Mouse (Mus musculus) layer of hippocampus, adult 2 months (tissue): ENCODE results near the gene Sgk2. TPM values are rescaled to one million over a fixed set of nuclear protein-coding genes. Genes with fewer than 3 reads are reported as not detected.

Experiments used
- DNase-seq, 2 experiments: peaks; one replicate each; pipeline ENCODE4 v3.0.0; 2022; ENCODE audit warnings: low spot score in 2 of 2
- H3K27ac ChIP-seq: fragments of 200-600 bp; 2 replicates; pipeline ENCODE4 v1.8.1; 2022
- H3K4me3 ChIP-seq: fragments of 200-600 bp; 2 replicates; pipeline ENCODE4 v1.8.1; 2022; ENCODE audit warnings: mild to moderate bottlenecking
- CTCF ChIP-seq: fragments of 200-600 bp; conservative IDR thresholded peaks from 2 replicates; pipeline ENCODE4 v1.8.1; 2022; ENCODE audit warnings: antibody characterized with exemption, mild to moderate bottlenecking, moderate library complexity
- total RNA-seq, 2 experiments: library from RNA; stranded (reverse); gene quantifications; 2 replicates each; pipeline ENCODE4 v1.2.3; 2021

The Sgk2 gene
- total RNA-seq, 2 experiments from 2014 or later, result 0.54 to 0.97 TPM

GRCm38 (mm10) chr2:162999744-163000143 is 12.6 kb downstream of the Sgk2 start:
- DNase-seq, result peak in 1 of 2 experiments; percentile 40
- Histone ChIP-seq H3K27ac (no peak overlapping the region), H3K4me3 (no peak overlapping the region)
- TF ChIP-seq CTCF, result peak; percentile 77

DNA sequence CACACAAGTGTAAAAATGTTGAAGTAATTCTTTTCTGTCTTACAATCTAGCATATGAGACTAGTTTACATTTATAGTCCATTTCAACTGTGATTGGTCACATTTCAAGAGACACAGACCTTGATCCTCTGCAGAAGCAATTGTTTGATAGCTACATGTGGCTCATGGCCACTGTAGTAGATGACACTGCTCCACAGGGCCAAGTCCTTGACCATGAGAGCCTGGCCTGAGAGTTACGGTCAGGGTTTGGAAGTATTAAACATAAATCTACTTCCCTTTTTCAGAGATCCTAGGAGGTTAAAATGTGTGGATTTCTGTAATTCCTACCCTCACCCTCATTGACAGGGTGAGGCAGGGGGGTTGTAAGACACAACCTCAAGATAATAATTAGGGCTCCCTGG is 13.9 kb downstream of the Sgk2 start:
- no peak overlapping the region for H3K4me3 ChIP-seq
- no peak for DNase-seq
- no peak for TF ChIP-seq CTCF
- H3K27ac ChIP-seq, result no peak overlapping the region

GRCm38 (mm10) chr2:163007299-163007698 is 20.2 kb downstream of the Sgk2 start:
- no peak for DNase-seq
- Histone ChIP-seq H3K27ac (no peak overlapping the region), H3K4me3 (no peak overlapping the region)
- no peak for TF ChIP-seq CTCF

- Histone ChIP-seq H3K27ac (peak within 1 kb of the TSS; percentile 94), H3K4me3 (peak within 1 kb of the TSS; percentile 99)
- DNase-seq, result peak; percentile 90 to 94
- TF ChIP-seq CTCF, result no peak
Observed at GRCm38 (mm10) chr2:163016916-163017743, 30.0 kb downstream of the Sgk2 start, which contains the start of gene Ift52. Gene Ift52, plus strand, starts transcription at chr2:163017354.

DNA sequence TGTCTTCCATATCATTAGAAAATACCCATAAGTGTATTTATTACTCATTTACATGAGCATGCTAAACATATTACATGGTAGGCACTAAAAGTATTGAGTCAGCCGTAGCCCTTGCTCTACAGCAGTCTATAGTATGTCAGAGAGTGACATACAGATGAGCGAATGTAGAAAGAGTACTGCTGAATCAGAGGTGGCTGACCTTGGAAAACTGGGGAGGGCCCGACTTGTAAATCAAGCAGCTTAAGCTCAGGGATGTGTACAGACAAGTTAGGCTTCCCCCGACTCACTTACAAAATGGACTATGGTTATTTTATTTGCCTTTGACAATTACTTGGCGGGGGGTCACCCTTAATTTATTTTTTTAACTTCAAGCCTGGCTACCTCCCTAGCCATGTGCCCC is 44.2 kb downstream of the Sgk2 start:
- Histone ChIP-seq H3K4me3 (no peak overlapping the region), H3K27ac (no peak overlapping the region)
- no peak for TF ChIP-seq CTCF
- DNase-seq, result no peak

DNA sequence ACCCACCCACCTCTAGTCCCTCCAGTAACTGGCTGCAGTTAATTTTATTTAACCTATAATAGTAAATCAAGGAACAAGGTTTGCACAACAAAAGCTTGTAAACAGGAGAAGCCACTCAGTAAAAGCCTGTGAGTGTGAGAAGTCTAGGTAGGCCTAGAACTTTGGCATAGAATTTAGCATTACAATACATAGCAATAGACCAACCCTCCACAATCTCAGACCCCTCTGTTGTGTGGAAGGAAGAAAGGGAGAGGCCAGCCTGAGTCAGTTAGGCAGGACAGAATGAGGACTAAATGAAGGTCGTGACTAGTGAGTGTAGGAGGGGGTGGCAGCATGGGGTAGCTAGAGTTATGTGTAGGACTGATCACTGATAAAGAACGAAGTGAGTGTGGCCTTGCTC is 44.6 kb downstream of the Sgk2 start:
- no peak for DNase-seq
- H3K27ac ChIP-seq, result no peak overlapping the region
- no peak overlapping the region for H3K4me3 ChIP-seq
- TF ChIP-seq CTCF, result no peak

GRCm38 (mm10) chr2:163032622-163033021 is 45.5 kb downstream of the Sgk2 start:
- DNase-seq, result no peak
- Histone ChIP-seq H3K4me3 (no peak overlapping the region), H3K27ac (no peak overlapping the region)
- TF ChIP-seq CTCF, result no peak

DNA sequence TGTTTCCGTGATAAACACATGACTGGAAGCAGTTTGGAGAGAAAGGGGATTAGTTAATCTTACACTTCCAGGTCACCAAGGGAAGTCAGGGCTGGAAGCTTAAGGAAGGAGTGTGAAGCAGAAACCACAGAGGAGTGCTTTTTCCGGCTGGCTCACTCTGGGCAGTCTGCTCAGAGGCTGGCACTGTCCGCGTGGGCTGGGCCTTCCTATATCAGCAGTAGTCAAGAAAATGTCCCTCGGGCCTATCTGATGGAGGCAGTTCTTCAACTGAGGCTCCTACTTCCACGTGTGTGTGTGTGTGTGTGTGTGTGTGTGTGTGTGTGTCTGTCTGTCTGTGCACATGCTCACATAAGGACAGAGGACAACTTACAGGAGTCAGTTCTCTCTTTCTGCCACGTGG is 52.8 kb downstream of the Sgk2 start:
- Histone ChIP-seq H3K27ac (no peak overlapping the region), H3K4me3 (no peak overlapping the region)
- TF ChIP-seq CTCF, result no peak
- no peak for DNase-seq

DNA sequence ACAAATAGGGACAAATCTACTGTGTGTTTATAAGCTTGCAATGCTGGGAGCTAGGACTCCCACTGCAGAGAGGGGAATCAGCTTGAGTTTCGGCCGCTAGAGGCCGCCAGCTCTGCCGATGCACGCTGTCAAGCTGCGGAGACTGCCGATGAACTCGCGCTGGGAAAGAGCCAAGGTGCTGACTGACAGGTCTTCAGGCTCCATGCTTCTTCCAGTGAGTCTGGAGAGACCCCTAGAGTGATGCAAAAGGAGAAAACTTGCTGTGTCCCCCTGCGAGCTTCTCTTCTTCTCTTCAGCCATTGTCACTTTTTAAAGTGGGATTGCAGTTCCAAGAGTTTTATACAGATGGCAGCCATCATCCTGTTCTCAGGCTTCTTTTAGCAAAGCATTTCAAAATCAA is 61.0 kb downstream of the Sgk2 start:
- peak; percentile 96 for TF ChIP-seq CTCF
- Histone ChIP-seq H3K27ac (no peak overlapping the region), H3K4me3 (peak overlapping the region; percentile 50)
- DNase-seq, result peak; percentile 60 to 75

- no peak for DNase-seq
- TF ChIP-seq CTCF, result no peak
- Histone ChIP-seq H3K27ac (no peak overlapping the region), H3K4me3 (no peak overlapping the region)
Observed at GRCm38 (mm10) chr2:163049116-163049515, 62.0 kb downstream of the Sgk2 start.

DNA sequence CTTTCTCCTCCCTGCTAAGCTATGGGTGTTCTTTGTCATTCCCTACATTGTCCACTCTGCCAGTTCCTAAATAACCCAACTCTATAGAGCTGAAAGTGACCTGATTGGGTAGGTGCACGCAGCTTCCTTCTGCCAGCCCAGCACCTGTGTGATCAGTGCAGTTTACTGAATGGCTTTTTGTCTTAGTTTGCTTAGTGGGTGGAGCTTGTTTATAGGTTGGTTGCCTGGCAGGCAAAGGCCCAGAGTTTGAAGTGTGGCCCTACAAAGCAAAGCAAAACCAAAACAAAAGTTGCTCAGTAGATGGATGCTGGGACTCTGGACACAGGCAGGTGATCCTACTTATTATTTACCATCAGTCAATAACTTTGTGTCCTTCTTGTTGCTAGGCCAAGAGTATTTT is 64.6 kb downstream of the Sgk2 start:
- TF ChIP-seq CTCF, result no peak
- no peak overlapping the region for H3K4me3 ChIP-seq
- H3K27ac ChIP-seq, result no peak overlapping the region
- DNase-seq, result no peak

- H3K4me3 ChIP-seq, result no peak overlapping the region
- no peak for TF ChIP-seq CTCF
- H3K27ac ChIP-seq, result no peak overlapping the region
- no peak for DNase-seq
Observed at GRCm38 (mm10) chr2:163052101-163052500, 65.0 kb downstream of the Sgk2 start.

- no peak overlapping the region for H3K27ac ChIP-seq
- no peak for TF ChIP-seq CTCF
- no peak overlapping the region for H3K4me3 ChIP-seq
- DNase-seq, result no peak
Observed at GRCm38 (mm10) chr2:163052826-163053225, 65.7 kb downstream of the Sgk2 start.

- DNase-seq, result peak; percentile 79 to 88
- Histone ChIP-seq H3K27ac (no peak within 1 kb of the TSS), H3K4me3 (peak within 1 kb of the TSS; percentile 53)
- no peak for TF ChIP-seq CTCF
Observed at GRCm38 (mm10) chr2:163054335-163054840, 67.3 kb downstream of the Sgk2 start, which contains the start of gene Mybl2. Gene Mybl2, plus strand, starts transcription at chr2:163054687.
